Mouse (Mus musculus) mature B cell (primary cell): Measurements from ENCODE around the gene Gnb1.

Experiments used
- in situ Hi-C: fragments of 300-500 bp; cut with MboI; formaldehyde crosslinking; loops from 2 replicates; pipeline ENCODE4 v1.14.3; 2019

The Gnb1 gene

GRCm38 (mm10) chr4:155577132-155577531 is 86.0 kb downstream of the Gnb1 start:
- in situ Hi-C loops = no loop called here

DNA sequence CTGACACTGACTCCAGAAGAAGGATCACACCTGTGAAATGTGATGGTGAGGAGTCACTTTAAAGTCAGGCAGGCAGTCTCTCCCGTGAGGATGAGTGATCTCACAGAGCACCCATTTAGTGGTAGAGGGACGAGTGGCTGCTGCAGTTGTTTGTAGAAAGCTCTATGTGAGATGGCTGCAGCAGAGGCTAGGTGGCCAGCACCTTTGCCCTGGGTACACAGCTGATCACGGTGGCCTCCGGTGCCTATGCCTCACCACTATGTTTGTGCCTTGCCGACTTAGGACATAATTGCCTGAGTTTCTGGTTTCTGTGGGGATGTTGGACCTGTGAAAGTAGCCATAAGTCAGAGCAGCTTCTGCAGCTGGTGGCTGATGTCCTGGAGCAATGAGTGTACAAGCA is 86.6 kb downstream of the Gnb1 start:
- in situ Hi-C loops = no loop called here

DNA sequence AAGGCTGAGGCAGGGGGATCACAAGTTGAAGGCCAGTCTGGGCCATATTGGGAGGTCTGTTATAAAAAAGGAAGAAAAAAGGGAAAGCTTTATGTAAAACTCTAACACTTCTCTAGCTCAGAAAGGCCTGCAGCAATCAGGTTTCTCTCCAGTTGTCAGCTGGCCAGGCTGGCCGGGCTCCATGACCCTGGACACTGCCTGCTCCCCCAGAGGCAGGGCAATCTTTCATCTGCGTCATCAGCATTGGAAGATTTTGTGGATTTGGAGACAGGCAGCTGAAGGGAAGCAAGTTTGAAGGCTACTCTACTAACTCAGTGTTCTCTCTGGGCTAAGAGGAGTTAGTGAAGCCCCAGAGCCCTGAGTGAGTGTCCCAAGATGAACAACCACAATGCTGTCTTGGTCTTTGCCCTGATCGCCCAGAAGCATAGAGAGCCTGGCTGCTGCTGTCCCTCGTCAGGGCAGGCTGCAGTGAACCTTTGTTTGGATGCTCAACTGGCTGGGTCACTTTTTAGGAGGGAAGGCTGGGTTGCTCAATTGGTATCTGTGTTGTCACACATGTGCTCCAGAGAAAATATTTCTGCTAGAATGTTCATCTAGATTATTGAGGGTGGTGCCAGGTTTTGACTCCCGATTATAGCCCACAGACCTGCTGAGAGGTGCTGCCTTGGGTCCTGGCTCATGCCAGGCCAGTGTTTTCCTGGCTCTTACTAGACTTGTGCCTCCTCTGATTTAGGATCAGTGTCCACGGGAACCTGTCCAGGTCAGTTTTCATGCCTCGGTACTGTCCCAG is 87.4 kb downstream of the Gnb1 start:
- in situ Hi-C loops = no loop called here

GRCm38 (mm10) chr4:155580420-155580819 is 89.3 kb downstream of the Gnb1 start:
- in situ Hi-C loops = no loop called here

GRCm38 (mm10) chr4:155582279-155582905 is 91.2 kb downstream of the Gnb1 start:
- in situ Hi-C loops = no loop called here

- in situ Hi-C loops = no loop called here
Observed at GRCm38 (mm10) chr4:155589356-155589755, 98.2 kb downstream of the Gnb1 start.

DNA sequence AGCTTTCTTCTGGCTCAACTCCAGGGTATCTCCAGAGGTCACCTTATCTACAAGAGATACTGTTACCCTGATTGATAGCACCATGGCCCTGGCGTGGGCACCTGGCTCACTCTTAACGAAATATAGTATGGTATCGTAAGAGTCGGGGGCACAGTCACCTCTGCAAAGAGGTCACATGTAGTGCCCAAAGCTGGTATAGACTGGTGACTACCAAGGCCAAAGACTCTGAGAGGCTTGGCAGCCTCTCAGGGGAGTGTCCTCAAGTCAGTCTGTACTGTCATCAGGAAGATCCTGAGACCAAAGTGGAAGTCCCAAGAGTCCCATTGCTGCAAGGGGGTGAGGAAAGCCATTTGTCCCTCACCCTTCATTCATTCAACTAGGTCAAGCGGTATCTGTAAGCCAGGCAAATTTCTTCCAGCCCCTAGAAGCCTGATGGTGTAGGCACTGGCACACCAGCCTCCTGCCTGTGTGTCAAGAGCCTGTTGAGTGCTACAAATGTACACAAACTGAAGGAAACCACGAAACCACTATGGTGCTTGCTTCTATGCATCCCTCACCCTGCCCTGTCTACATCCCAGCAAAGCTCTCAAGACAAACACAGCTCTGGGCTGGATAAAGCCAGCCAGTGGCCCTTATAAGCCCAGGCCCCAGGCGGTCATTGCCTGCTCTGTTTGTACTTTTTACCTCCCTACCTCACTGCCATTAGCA is 100.0 kb downstream of the Gnb1 start:
- in situ Hi-C loops = no loop called here

GRCm38 (mm10) chr4:155593780-155594179 is 102.6 kb downstream of the Gnb1 start:
- in situ Hi-C loops = no loop called here

GRCm38 (mm10) chr4:155595777-155596176 is 104.6 kb downstream of the Gnb1 start:
- in situ Hi-C loops = no loop called here

GRCm38 (mm10) chr4:155596606-155597005 is 105.4 kb downstream of the Gnb1 start:
- in situ Hi-C loops = no loop called here

DNA sequence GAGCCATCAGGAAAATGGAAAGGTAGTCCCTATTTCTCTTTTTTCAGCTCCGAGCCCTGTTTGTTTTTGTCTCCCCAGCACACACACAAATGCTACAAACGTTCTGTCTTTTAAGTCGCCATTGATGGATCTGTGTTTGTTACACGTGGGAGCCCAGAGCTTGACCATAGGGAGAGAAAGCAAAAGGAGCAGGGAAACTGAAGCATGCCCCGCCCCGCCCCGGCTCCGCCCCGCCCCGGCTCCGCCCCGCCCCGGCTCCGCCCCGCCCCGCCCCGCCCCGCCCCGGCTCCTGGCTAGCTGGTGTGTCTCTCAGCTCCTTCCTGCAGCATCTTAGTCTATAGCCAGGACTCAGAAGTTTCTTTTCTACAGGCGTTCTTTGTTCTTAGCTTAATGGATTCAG is 107.4 kb downstream of the Gnb1 start:
- in situ Hi-C loops = no loop called here

DNA sequence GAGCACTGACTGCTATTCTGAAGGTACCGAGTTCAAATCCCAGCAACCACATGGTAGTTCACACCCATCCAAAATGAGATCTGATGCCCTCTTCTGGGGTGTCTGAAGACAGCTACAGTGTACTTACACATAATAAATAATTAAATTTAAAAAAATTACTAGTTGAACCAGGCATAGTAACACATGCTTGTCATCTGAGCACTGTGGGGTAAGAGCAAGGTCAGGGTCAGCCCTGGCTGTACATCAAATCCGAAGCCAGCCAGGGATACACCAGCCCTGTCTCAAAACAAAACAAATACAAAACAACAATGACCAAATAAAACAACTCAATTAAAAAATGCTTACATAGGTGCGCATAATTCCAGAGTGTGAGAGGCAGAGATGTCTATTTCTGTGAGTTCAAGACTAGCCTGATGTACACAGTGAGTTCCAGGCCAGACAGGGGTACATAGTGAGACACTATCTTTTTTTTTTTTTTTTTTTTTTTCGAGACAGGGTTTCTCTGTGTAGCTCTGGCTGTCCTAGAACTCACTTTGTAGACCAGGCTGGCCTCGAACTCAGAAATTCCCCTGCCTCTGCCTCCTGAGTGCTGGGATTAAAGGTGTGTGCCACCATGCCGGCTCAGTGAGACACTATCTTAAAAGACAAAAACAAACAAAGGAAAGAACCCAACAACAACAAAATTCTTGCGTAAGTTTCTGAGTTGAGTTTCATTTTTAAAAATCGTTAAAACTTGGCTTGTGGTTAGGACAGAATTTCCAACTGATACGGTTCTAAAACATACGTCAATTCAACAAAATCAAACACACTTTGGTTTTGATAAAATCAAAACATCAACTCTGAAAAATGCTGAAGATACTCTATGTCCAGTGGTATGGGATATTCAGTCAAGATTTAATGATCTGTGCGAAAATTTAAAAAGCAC is 109.0 kb downstream of the Gnb1 start:
- in situ Hi-C loops = no loop called here

GRCm38 (mm10) chr4:155601091-155601996 is 110.2 kb downstream of the Gnb1 start, which contains the start of gene Slc35e2:
Slc35e2 (plus strand) TSS chr4:155601416.
- in situ Hi-C loops = no loop called here

GRCm38 (mm10) chr4:155601997-155602456 is 110.9 kb downstream of the Gnb1 start:
- in situ Hi-C loops = no loop called here

DNA sequence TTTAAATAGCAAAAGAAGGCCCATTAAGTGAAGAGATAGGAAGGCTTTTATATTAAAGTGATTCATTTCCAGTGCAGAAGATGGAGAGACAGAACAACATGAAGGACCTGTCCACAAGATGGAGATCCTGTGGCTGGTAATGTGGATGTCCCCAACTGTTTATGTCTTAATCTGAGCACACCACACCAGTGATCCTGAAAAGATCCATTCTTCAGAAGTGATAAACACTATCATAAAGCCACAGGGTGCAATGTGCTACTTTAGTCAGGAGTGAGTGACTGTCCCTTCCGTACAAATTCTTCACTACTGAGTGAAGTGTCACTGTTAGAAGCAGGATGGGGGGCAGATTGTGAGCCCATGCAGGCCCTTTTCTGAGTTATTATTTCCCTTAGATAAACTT is 111.6 kb downstream of the Gnb1 start:
- in situ Hi-C loops = no loop called here

DNA sequence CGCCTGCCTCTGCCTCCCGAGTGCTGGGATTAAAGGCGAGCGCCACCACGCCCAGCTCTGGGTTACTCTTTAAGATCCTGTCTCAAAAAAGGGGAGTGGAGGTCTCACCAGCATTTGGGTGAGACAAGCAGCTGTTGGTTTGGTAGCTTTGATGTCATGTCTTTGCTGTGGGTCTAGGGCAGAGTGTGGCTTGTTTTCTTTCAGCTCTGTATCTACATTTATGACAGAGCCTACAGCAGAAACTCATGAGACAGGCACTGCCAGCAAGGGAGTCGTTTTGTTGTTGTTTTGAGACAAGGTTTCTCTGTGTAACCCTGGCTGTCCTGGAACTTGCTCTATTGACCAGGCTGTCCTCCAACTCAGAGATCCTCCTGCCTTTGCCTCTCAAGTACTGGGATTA is 112.6 kb downstream of the Gnb1 start:
- in situ Hi-C loops = no loop called here

GRCm38 (mm10) chr4:155605132-155605531 is 114.0 kb downstream of the Gnb1 start:
- in situ Hi-C loops = no loop called here

GRCm38 (mm10) chr4:155606825-155607224 is 115.7 kb downstream of the Gnb1 start:
- in situ Hi-C loops = no loop called here
